Mouse (Mus musculus) CH12.LX (cell line): ENCODE results near the gene Usp37.

Experiments
- CTCF ChIP-seq, 2 experiments: IDR thresholded peaks in 1 of 2; conservative IDR thresholded peaks in 1 of 2; 2 replicates each; pipeline ENCODE4 v1.5.1; 2011 to 2012; ENCODE audit warnings: low read depth in 2 of 2, low read length in 2 of 2, improper control_type of control experiment in 1 of 2, inconsistent platforms in 1 of 2, mild to moderate bottlenecking in 1 of 2, moderate library complexity in 1 of 2
- MAZ ChIP-seq: IDR thresholded peaks from 2 replicates; pipeline ENCODE4 v1.6.1; 2012; ENCODE audit warnings: low read depth, mild to moderate bottlenecking, inconsistent platforms, low read length, improper control_type of control experiment, moderate library complexity
- POLR2A ChIP-seq: IDR thresholded peaks from 2 replicates; pipeline ENCODE4 v1.6.1; 2011; ENCODE audit warnings: low read depth, mild to moderate bottlenecking, improper control_type of control experiment, low read length
- POLR2AphosphoS2 ChIP-seq: IDR thresholded peaks from 2 replicates; pipeline ENCODE4 v1.6.1; 2011; ENCODE audit warnings: low read depth, low read length, improper control_type of control experiment
- USF1 ChIP-seq: IDR thresholded peaks from 2 replicates; pipeline ENCODE4 v1.6.1; 2014; ENCODE audit warnings: low read depth, mild to moderate bottlenecking, inconsistent platforms, low read length, improper control_type of control experiment
- ZKSCAN1 ChIP-seq: IDR thresholded peaks from 2 replicates; pipeline ENCODE4 v1.6.1; 2012; ENCODE audit warnings: low read depth, inconsistent platforms, low read length, improper control_type of control experiment, borderline replicate concordance

DNA sequence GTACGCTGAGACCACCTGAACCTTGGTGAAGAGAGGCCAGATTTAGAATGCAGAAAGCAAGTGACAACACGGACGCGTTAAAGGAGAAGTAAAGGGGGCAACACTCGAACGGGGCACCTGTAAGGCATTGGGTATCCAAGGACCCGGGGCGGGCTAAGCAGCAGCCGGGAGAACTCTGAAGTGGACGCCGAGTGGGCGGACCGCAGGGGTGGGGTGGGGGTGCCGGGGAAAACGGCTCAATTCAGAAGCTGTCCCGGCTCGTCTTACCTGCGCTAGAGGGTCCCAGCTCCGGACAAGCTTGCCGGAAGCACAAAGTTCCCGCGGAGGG lies 38.7 kb downstream of the Usp37 start:
- TF ChIP-seq USF1 (no peak), CTCF (conservative IDR thresholded peaks at IDR 0.05 in 1 of 2, IDR thresholded peaks at IDR 0.05 in 1 of 2; ENCODE audit: low read depth in 2 of 2, low read length in 2 of 2) (no peak), ZKSCAN1 (no peak), POLR2AphosphoS2 (no peak), MAZ (no peak), POLR2A (no peak)
